Mouse (Mus musculus): ENCODE results near the gene Pcdh15. TPM values are rescaled to one million over a fixed set of nuclear protein-coding genes. Genes with fewer than 3 reads are reported as not detected.

The Pcdh15 gene
- polyA plus RNA-seq, 1 experiment: not detected

DNA sequence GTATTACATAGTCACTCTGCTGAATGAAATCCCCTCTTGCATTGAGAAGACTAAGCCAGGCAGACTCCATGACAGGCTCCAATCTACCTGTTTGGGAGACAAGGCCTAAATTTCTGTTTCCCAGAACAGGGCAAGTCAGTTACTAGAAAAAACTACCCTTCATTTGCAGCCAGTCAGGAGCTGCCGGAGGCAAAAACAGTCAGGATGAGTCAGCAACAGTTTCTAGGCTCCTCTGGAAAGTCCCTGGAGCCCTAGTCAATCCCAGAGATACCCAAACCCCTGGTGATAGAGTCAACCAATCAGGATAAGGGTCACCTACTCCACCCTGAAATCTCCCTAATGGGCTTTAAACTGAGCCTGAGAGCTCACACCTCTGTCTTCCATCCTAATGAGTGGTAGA is 1564.0 kb downstream of the Pcdh15 start:
- Histone ChIP-seq H3K9me3 (ENCODE audit: control insufficient read depth, low read length) (peaks cover 6% of the 10 kb centered on the region; the same call in 1 of the 2 replicates), H3K4me1 (ENCODE audit: control insufficient read depth) (no peaks in the 10 kb centered on the region), H3K27me3 (ENCODE audit: control insufficient read depth) (no peaks in the 10 kb centered on the region), H3K4me3 (replicated peaks) (no peak overlapping the region), H3K36me3 (ENCODE audit: control insufficient read depth) (no peaks in the 10 kb centered on the region)
- TF ChIP-seq GATA1 (IDR thresholded peaks at IDR 0.05; ENCODE audit: low read length) (no peak), TAL1 (IDR thresholded peaks at IDR 0.05; ENCODE audit: low read length) (no peak)

- H3K4me1 ChIP-seq (ENCODE audit: control insufficient read depth): no peaks in the 10 kb centered on the region
- no peaks in the 10 kb centered on the region for H3K36me3 ChIP-seq (ENCODE audit: control insufficient read depth)
- TF ChIP-seq TAL1 (IDR thresholded peaks at IDR 0.05; ENCODE audit: low read length) (no peak), GATA1 (IDR thresholded peaks at IDR 0.05; ENCODE audit: low read length) (no peak)
- H3K4me3 ChIP-seq (replicated peaks): no peak overlapping the region
- peaks cover 29% of the 10 kb centered on the region for H3K9me3 ChIP-seq (ENCODE audit: control insufficient read depth, low read length)
- no peaks in the 10 kb centered on the region for H3K27me3 ChIP-seq (ENCODE audit: control insufficient read depth)
Observed at GRCm38 (mm10) chr10:74680016-74680491, 1580.9 kb downstream of the Pcdh15 start.

GRCm38 (mm10) chr10:74680559-74680958 is 1581.4 kb downstream of the Pcdh15 start:
- no peak overlapping the region for H3K4me3 ChIP-seq (replicated peaks)
- H3K4me1 ChIP-seq (ENCODE audit: control insufficient read depth): no peaks in the 10 kb centered on the region
- H3K9me3 ChIP-seq (ENCODE audit: control insufficient read depth, low read length): peaks cover 25% of the 10 kb centered on the region
- H3K36me3 ChIP-seq (ENCODE audit: control insufficient read depth): no peaks in the 10 kb centered on the region
- no peak for TF ChIP-seq GATA1 (IDR thresholded peaks at IDR 0.05; ENCODE audit: low read length)
- no peak for TF ChIP-seq TAL1 (IDR thresholded peaks at IDR 0.05; ENCODE audit: low read length)
- no peaks in the 10 kb centered on the region for H3K27me3 ChIP-seq (ENCODE audit: control insufficient read depth)
